Mouse (Mus musculus): Measurements from ENCODE around the gene Plekhg6. TPM values are rescaled to one million over a fixed set of nuclear protein-coding genes. Genes with fewer than 3 reads are reported as not detected.

Gene Plekhg6
- total and polyA plus RNA-seq, 3 experiments, result not detected

GRCm38 (mm10) chr6:125348721-125349574, 31.6 kb downstream of the Plekhg6 start, which contains the start of gene Tnfrsf1a:
Tnfrsf1a (plus strand) TSS chr6:125349362.
- DNase-seq (ENCODE audit: low spot score) (no peak), ATAC-seq (ENCODE audit: extremely low read depth, insufficient number of reproducible peaks, low FRiP score, poor library complexity, severe bottlenecking) (no peak)
- H3K27me3 ChIP-seq (ENCODE audit: insufficient read depth, low read length), result no peaks in the 10 kb centered on the region
- H3K36me3 ChIP-seq (replicated peaks), result no peaks in the 10 kb centered on the region
- H3K9me3 ChIP-seq (replicated peaks), result peaks cover 56% of the 10 kb centered on the region
- H3K4me1 ChIP-seq (ENCODE audit: insufficient read depth, low read depth, low read length), result no peaks in the 10 kb centered on the region
- TF ChIP-seq CTCF (IDR thresholded peaks at IDR 0.05; ENCODE audit: low read depth, low read length) (no peak), GATA2 (IDR thresholded peaks at IDR 0.05; ENCODE audit: borderline replicate concordance, low read depth, low read length) (no peak), TAL1 (conservative IDR thresholded peaks at IDR 0.05; ENCODE audit: low read depth, low read length) (no peak), POLR2AphosphoS5 (IDR thresholded peaks at IDR 0.05; ENCODE audit: insufficient replicate concordance, low read depth, low read length) (no peak), GATA1 (IDR thresholded peaks at IDR 0.05; ENCODE audit: borderline replicate concordance, low read length) (no peak)
- H3K4me3 ChIP-seq (ENCODE audit: low read depth, low read length), result no peak within 1 kb of the TSS; the same call in 1 of the 2 replicates

DNA sequence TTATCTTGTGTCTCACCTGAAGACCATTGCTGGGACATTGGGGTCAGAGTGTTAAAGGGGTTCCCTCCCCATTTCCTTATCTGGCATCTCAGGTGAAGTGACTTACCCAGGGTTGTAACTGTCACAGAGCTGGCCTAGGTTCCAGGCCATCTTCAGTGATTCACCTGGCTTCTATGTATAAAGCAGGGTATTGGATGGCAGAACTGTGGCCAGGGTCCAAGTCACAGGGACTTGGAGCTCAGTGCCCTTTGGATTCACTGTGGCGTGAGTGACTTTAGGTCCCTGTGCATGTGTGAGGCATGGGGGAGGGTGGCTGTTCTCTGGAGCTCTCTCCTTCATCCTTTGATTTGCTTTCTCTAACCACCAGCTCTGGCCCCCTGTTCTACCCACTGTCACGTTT, 34.6 kb downstream of the Plekhg6 start:
- no peaks in the 10 kb centered on the region for H3K36me3 ChIP-seq (replicated peaks)
- no peaks in the 10 kb centered on the region for H3K4me1 ChIP-seq (ENCODE audit: insufficient read depth, low read depth, low read length)
- DNase-seq (ENCODE audit: low spot score), result no peak
- H3K9me3 ChIP-seq (replicated peaks), result peaks cover 56% of the 10 kb centered on the region
- ATAC-seq (ENCODE audit: extremely low read depth, insufficient number of reproducible peaks, low FRiP score, poor library complexity, severe bottlenecking), result no peak
- H3K4me3 ChIP-seq (ENCODE audit: low read depth, low read length), result no peak overlapping the region
- no peaks in the 10 kb centered on the region for H3K27me3 ChIP-seq (ENCODE audit: insufficient read depth, low read length)
- TF ChIP-seq GATA1 (IDR thresholded peaks at IDR 0.05; ENCODE audit: borderline replicate concordance, low read length) (no peak), TAL1 (conservative IDR thresholded peaks at IDR 0.05; ENCODE audit: low read depth, low read length) (no peak), GATA2 (IDR thresholded peaks at IDR 0.05; ENCODE audit: borderline replicate concordance, low read depth, low read length) (no peak), POLR2AphosphoS5 (IDR thresholded peaks at IDR 0.05; ENCODE audit: insufficient replicate concordance, low read depth, low read length) (no peak), CTCF (IDR thresholded peaks at IDR 0.05; ENCODE audit: low read depth, low read length) (no peak)

GRCm38 (mm10) chr6:125345625-125346024, 35.0 kb downstream of the Plekhg6 start:
- Histone ChIP-seq H3K36me3 (replicated peaks) (no peaks in the 10 kb centered on the region), H3K4me1 (ENCODE audit: insufficient read depth, low read depth, low read length) (no peaks in the 10 kb centered on the region), H3K27me3 (ENCODE audit: insufficient read depth, low read length) (no peaks in the 10 kb centered on the region), H3K9me3 (replicated peaks) (peaks cover 57% of the 10 kb centered on the region), H3K4me3 (ENCODE audit: low read depth, low read length) (no peak overlapping the region)
- DNase-seq (ENCODE audit: low spot score) (no peak), ATAC-seq (ENCODE audit: extremely low read depth, insufficient number of reproducible peaks, low FRiP score, poor library complexity, severe bottlenecking) (no peak)
- TF ChIP-seq GATA1 (IDR thresholded peaks at IDR 0.05; ENCODE audit: borderline replicate concordance, low read length) (no peak), POLR2AphosphoS5 (IDR thresholded peaks at IDR 0.05; ENCODE audit: insufficient replicate concordance, low read depth, low read length) (no peak), TAL1 (conservative IDR thresholded peaks at IDR 0.05; ENCODE audit: low read depth, low read length) (no peak), GATA2 (IDR thresholded peaks at IDR 0.05; ENCODE audit: borderline replicate concordance, low read depth, low read length) (no peak)

- no peak for TF ChIP-seq GATA2 (IDR thresholded peaks at IDR 0.05; ENCODE audit: borderline replicate concordance, low read depth, low read length)
- no peak for TF ChIP-seq CTCF (IDR thresholded peaks at IDR 0.05; ENCODE audit: low read depth, low read length)
- no peak for TF ChIP-seq POLR2AphosphoS5 (IDR thresholded peaks at IDR 0.05; ENCODE audit: insufficient replicate concordance, low read depth, low read length)
- TF ChIP-seq GATA1 (IDR thresholded peaks at IDR 0.05; ENCODE audit: borderline replicate concordance, low read length), result no peak
- TF ChIP-seq TAL1 (conservative IDR thresholded peaks at IDR 0.05; ENCODE audit: low read depth, low read length), result no peak
- DNase-seq (ENCODE audit: low spot score), result no peak
- ATAC-seq (ENCODE audit: extremely low read depth, insufficient number of reproducible peaks, low FRiP score, poor library complexity, severe bottlenecking), result no peak
Observed at GRCm38 (mm10) chr6:125344866-125345265, 35.7 kb downstream of the Plekhg6 start.

GRCm38 (mm10) chr6:125344084-125344483, 36.5 kb downstream of the Plekhg6 start:
- no peak overlapping the region for H3K4me3 ChIP-seq (ENCODE audit: low read depth, low read length)
- H3K27me3 ChIP-seq (ENCODE audit: insufficient read depth, low read length), result no peaks in the 10 kb centered on the region
- H3K36me3 ChIP-seq (replicated peaks), result no peaks in the 10 kb centered on the region
- ATAC-seq (ENCODE audit: extremely low read depth, insufficient number of reproducible peaks, low FRiP score, poor library complexity, severe bottlenecking) (no peak), DNase-seq (ENCODE audit: low spot score) (no peak)
- no peaks in the 10 kb centered on the region for H3K4me1 ChIP-seq (ENCODE audit: insufficient read depth, low read depth, low read length)
- peaks cover 48% of the 10 kb centered on the region for H3K9me3 ChIP-seq (replicated peaks)
- TF ChIP-seq TAL1 (conservative IDR thresholded peaks at IDR 0.05; ENCODE audit: low read depth, low read length) (no peak), GATA2 (IDR thresholded peaks at IDR 0.05; ENCODE audit: borderline replicate concordance, low read depth, low read length) (no peak)

More at GRCm38 (mm10) chr6:125344866-125345265, 35.7 kb downstream of the Plekhg6 start:
- H3K9me3 ChIP-seq (replicated peaks), result peaks cover 54% of the 10 kb centered on the region
- H3K4me3 ChIP-seq (ENCODE audit: low read depth, low read length), result no peak overlapping the region
- H3K27me3 ChIP-seq (ENCODE audit: insufficient read depth, low read length), result no peaks in the 10 kb centered on the region
- H3K4me1 ChIP-seq (ENCODE audit: insufficient read depth, low read depth, low read length), result no peaks in the 10 kb centered on the region
- no peaks in the 10 kb centered on the region for H3K36me3 ChIP-seq (replicated peaks)

DNA sequence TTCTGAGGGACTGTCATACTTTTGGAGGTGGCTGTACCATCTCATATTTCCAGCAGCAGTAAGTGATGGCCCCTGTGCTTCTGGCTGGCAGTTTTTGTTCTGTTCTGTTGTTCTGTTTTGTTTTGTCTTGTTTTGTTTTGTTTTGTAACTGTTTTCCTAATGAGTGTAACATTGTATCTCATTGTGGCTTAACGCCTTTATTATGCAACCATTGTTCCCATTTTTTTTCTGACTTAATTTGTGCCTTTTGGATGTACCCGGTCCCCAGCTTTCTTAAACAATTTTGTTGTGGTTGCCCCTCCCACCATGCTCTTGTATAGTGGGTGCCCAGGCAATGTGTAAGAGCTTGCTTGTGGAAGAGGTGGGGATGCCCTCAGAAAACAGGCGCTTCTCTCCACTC, 38.4 kb downstream of the Plekhg6 start:
- no peak overlapping the region for H3K4me3 ChIP-seq (ENCODE audit: low read depth, low read length)
- no peak for TF ChIP-seq GATA1 (IDR thresholded peaks at IDR 0.05; ENCODE audit: borderline replicate concordance, low read length)
- no peak for TF ChIP-seq GATA2 (IDR thresholded peaks at IDR 0.05; ENCODE audit: borderline replicate concordance, low read depth, low read length)
- TF ChIP-seq CTCF (IDR thresholded peaks at IDR 0.05; ENCODE audit: low read depth, low read length), result no peak
- TF ChIP-seq TAL1 (conservative IDR thresholded peaks at IDR 0.05; ENCODE audit: low read depth, low read length), result no peak
- no peak for TF ChIP-seq POLR2AphosphoS5 (IDR thresholded peaks at IDR 0.05; ENCODE audit: insufficient replicate concordance, low read depth, low read length)
- no peaks in the 10 kb centered on the region for H3K4me1 ChIP-seq (ENCODE audit: insufficient read depth, low read depth, low read length)
- no peaks in the 10 kb centered on the region for H3K27me3 ChIP-seq (ENCODE audit: insufficient read depth, low read length)
- no peak for DNase-seq (ENCODE audit: low spot score)
- ATAC-seq (ENCODE audit: extremely low read depth, insufficient number of reproducible peaks, low FRiP score, poor library complexity, severe bottlenecking), result no peak
- peaks cover 52% of the 10 kb centered on the region for H3K9me3 ChIP-seq (replicated peaks)
- H3K36me3 ChIP-seq (replicated peaks), result no peaks in the 10 kb centered on the region
